Mouse (Mus musculus): Measurements from ENCODE around the gene Epha2. TPM values are rescaled to one million over a fixed set of nuclear protein-coding genes. Genes with fewer than 3 reads are reported as not detected.

The Epha2 gene
- total RNA-seq (2023): 1.2 TPM

GRCm38 (mm10) chr4:141301116-141301553, at the start of gene Epha2:
Epha2 (plus strand) TSS chr4:141301240.

GRCm38 (mm10) chr4:141367997-141368791, 67.2 kb downstream of the Epha2 start, which contains the start of gene Fam131c:
Fam131c (plus strand) TSS chr4:141368220.

Other genes with a start within 250 kb of the Epha2 start
- 13.7 TPM for gene Crocc, start 240.7 kb upstream of the Epha2 start, total RNA-seq (2023)
- 69.7 TPM for gene Necap2, start 222.9 kb upstream of the Epha2 start, total RNA-seq (2023)
- not detected for gene Spata21, start 212.9 kb upstream of the Epha2 start, total RNA-seq (2023)
- 97.7 TPM for gene Szrd1, start 161.5 kb upstream of the Epha2 start, total RNA-seq (2023)
- gene Fbxo42, start 153.3 kb upstream of the Epha2 start, total RNA-seq (2023): 21.5 TPM
- gene Rsg1, start 87.3 kb upstream of the Epha2 start, total RNA-seq (2023): 2.3 TPM
- not detected for gene Arhgef19, start 61.7 kb upstream of the Epha2 start, total RNA-seq (2023)
- not detected for gene Fam131c, start 67.0 kb downstream of the Epha2 start, total RNA-seq (2023)
- not detected for gene Clcnka, start 97.5 kb downstream of the Epha2 start, total RNA-seq (2023)
- not detected for gene Clcnkb, start 114.8 kb downstream of the Epha2 start, total RNA-seq (2023)
- not detected for gene Hspb7, start 119.5 kb downstream of the Epha2 start, total RNA-seq (2023)
- not detected for gene Srarp, start 134.9 kb downstream of the Epha2 start, total RNA-seq (2023)
- gene Zbtb17, start 143.4 kb downstream of the Epha2 start, total RNA-seq (2023): 40.0 TPM
- 55.5 TPM for gene Spen, start 237.4 kb downstream of the Epha2 start, total RNA-seq (2023)